Mouse (Mus musculus) G1E (cell line): ENCODE data around the gene Fbxw5. TPM values are rescaled to one million over a fixed set of nuclear protein-coding genes. Genes with fewer than 3 reads are reported as not detected.

Source experiments
- ATAC-seq: 2 replicates; pipeline ENCODE4 v1.8.0; 2016; ENCODE audit warnings: mild to moderate bottlenecking; ENCODE audit not compliant: insufficient number of reproducible peaks, poor library complexity, low FRiP score, severe bottlenecking; ENCODE audit errors: extremely low read depth
- DNase-seq: peaks from one replicate; pipeline ENCODE4 v3.0.0; 2012; ENCODE audit warnings: low spot score
- H3K27me3 ChIP-seq: 2 replicates; pipeline ENCODE4 v1.6.1; 2012; ENCODE audit warnings: mild to moderate bottlenecking, low read length, inconsistent platforms; ENCODE audit not compliant: insufficient read depth
- H3K36me3 ChIP-seq: replicated peaks from 2 replicates; pipeline ENCODE3; 2012; ENCODE audit warnings: mild to moderate bottlenecking, inconsistent platforms
- H3K4me1 ChIP-seq: 2 replicates; pipeline ENCODE4 v1.6.1; 2012; ENCODE audit warnings: low read depth, low read length, inconsistent platforms, mixed read lengths; ENCODE audit not compliant: insufficient read depth
- H3K4me3 ChIP-seq: 2 replicates; pipeline ENCODE4 v1.5.1; 2012; ENCODE audit warnings: low read depth, mild to moderate bottlenecking, inconsistent platforms, low read length, moderate library complexity, mixed read lengths
- H3K9me3 ChIP-seq: replicated peaks from 2 replicates; pipeline ENCODE4 v1.6.1; 2012; ENCODE audit warnings: inconsistent platforms
- CTCF ChIP-seq: IDR thresholded peaks from 2 replicates; pipeline ENCODE4 v1.5.1; 2012; ENCODE audit warnings: low read depth, low read length, inconsistent platforms, mixed read lengths
- GATA1 ChIP-seq: IDR thresholded peaks from 2 replicates; pipeline ENCODE4 v1.6.1; 2012; ENCODE audit warnings: borderline replicate concordance, low read length, inconsistent platforms, mixed read lengths
- GATA2 ChIP-seq: IDR thresholded peaks from 2 replicates; pipeline ENCODE4 v1.6.1; 2012; ENCODE audit warnings: low read depth, low read length, inconsistent platforms, borderline replicate concordance
- POLR2AphosphoS5 ChIP-seq: IDR thresholded peaks from 2 replicates; pipeline ENCODE4 v1.6.1; 2012; ENCODE audit warnings: low read depth, low read length, inconsistent platforms; ENCODE audit not compliant: insufficient replicate concordance
- TAL1 ChIP-seq: conservative IDR thresholded peaks from 2 replicates; pipeline ENCODE4 v1.6.1; 2012; ENCODE audit warnings: low read depth, low read length, inconsistent platforms, mixed read lengths
- polyA plus RNA-seq: library from polyadenylated mRNA; stranded (reverse); fragments of >175 nt; gene quantifications from 2 replicates; pipeline ENCODE4 v1.2.3, GENCODE M21; 2012
- total RNA-seq, 2 experiments: library from RNA; stranded (forward) in 1 of 2; stranded (reverse) in 1 of 2; fragments of 200-1000 nt in 1 of 2; fragments of >200 nt in 1 of 2; fragmentation: Nextera tagmentation in 1 of 2; gene quantifications; 2 replicates each; pipeline ENCODE4 v1.2.3; 2014 to 2017

The Fbxw5 gene
- total and polyA plus RNA-seq, 3 experiments: 21.1 to 48.3 (median 35.5) TPM

GRCm38 (mm10) chr2:25458911-25459310 is 41.6 kb upstream of the Fbxw5 start:
- H3K36me3 ChIP-seq: peaks cover 29% of the 10 kb centered on the region
- no peaks in the 10 kb centered on the region for H3K9me3 ChIP-seq
- peaks cover 35% of the 10 kb centered on the region for H3K4me1 ChIP-seq
- ATAC-seq (no peak), DNase-seq (peak; percentile 16)
- H3K4me3 ChIP-seq: no peak overlapping the region
- H3K27me3 ChIP-seq: peaks cover 18% of the 10 kb centered on the region
- no peak for TF ChIP-seq CTCF

GRCm38 (mm10) chr2:25460135-25460534 is 40.4 kb upstream of the Fbxw5 start:
- TF ChIP-seq GATA2: no peak
- Histone ChIP-seq H3K4me1 (peaks cover 40% of the 10 kb centered on the region), H3K27me3 (peaks cover 16% of the 10 kb centered on the region), H3K4me3 (peak overlapping the region; percentile 82), H3K9me3 (no peaks in the 10 kb centered on the region), H3K36me3 (peaks cover 29% of the 10 kb centered on the region)
- DNase-seq (no peak), ATAC-seq (no peak)

GRCm38 (mm10) chr2:25460551-25461309 is 39.8 kb upstream of the Fbxw5 start, which contains the start of gene Paxx:
Gene Paxx, minus strand, starts transcription at chr2:25461094.
- peaks cover 14% of the 10 kb centered on the region for H3K27me3 ChIP-seq
- peak within 1 kb of the TSS; percentile 82 for H3K4me3 ChIP-seq
- H3K4me1 ChIP-seq: peaks cover 45% of the 10 kb centered on the region
- ATAC-seq (peak; percentile 95), DNase-seq (peak; percentile 92)
- H3K36me3 ChIP-seq: peaks cover 29% of the 10 kb centered on the region
- TF ChIP-seq TAL1 (no peak), CTCF (no peak), GATA1 (no peak), POLR2AphosphoS5 (no peak), GATA2 (no peak)
- no peaks in the 10 kb centered on the region for H3K9me3 ChIP-seq

GRCm38 (mm10) chr2:25461407-25461806 is 39.1 kb upstream of the Fbxw5 start:
- H3K9me3 ChIP-seq: no peaks in the 10 kb centered on the region
- TF ChIP-seq POLR2AphosphoS5 (no peak), TAL1 (no peak), GATA2 (no peak), GATA1 (no peak), CTCF (no peak)
- DNase-seq (no peak), ATAC-seq (no peak)
- peaks cover 29% of the 10 kb centered on the region for H3K36me3 ChIP-seq
- H3K4me1 ChIP-seq: peaks cover 50% of the 10 kb centered on the region
- peaks cover 9% of the 10 kb centered on the region; the same call in 1 of the 2 replicates for H3K27me3 ChIP-seq
- H3K4me3 ChIP-seq: peak overlapping the region; percentile 82; the same call in 1 of the 2 replicates

GRCm38 (mm10) chr2:25463630-25464029 is 36.9 kb upstream of the Fbxw5 start:
- peaks cover 45% of the 10 kb centered on the region for H3K4me1 ChIP-seq
- no peak for TF ChIP-seq GATA2
- TF ChIP-seq POLR2AphosphoS5: no peak
- no peak for TF ChIP-seq CTCF
- no peak for TF ChIP-seq GATA1
- no peak for TF ChIP-seq TAL1

GRCm38 (mm10) chr2:25465256-25465655 is 35.3 kb upstream of the Fbxw5 start:
- TF ChIP-seq TAL1: no peak
- no peak for TF ChIP-seq POLR2AphosphoS5
- no peak for TF ChIP-seq GATA1
- TF ChIP-seq CTCF: no peak
- TF ChIP-seq GATA2: no peak
- H3K36me3 ChIP-seq: no peaks in the 10 kb centered on the region
- no peak overlapping the region; the same call in 1 of the 2 replicates for H3K4me3 ChIP-seq
- ATAC-seq: no peak
- no peaks in the 10 kb centered on the region for H3K9me3 ChIP-seq
- H3K4me1 ChIP-seq: peaks cover 31% of the 10 kb centered on the region
- no peak for DNase-seq
- H3K27me3 ChIP-seq: peaks cover 31% of the 10 kb centered on the region

More at GRCm38 (mm10) chr2:25463630-25464029, 36.9 kb upstream of the Fbxw5 start:
- ATAC-seq (no peak), DNase-seq (no peak)
- peaks cover 14% of the 10 kb centered on the region for H3K36me3 ChIP-seq
- H3K9me3 ChIP-seq: no peaks in the 10 kb centered on the region
- H3K27me3 ChIP-seq: peaks cover 15% of the 10 kb centered on the region
- H3K4me3 ChIP-seq: no peak overlapping the region
